Mouse (Mus musculus): Measurements from ENCODE around the gene Pabpc1l.

DNA sequence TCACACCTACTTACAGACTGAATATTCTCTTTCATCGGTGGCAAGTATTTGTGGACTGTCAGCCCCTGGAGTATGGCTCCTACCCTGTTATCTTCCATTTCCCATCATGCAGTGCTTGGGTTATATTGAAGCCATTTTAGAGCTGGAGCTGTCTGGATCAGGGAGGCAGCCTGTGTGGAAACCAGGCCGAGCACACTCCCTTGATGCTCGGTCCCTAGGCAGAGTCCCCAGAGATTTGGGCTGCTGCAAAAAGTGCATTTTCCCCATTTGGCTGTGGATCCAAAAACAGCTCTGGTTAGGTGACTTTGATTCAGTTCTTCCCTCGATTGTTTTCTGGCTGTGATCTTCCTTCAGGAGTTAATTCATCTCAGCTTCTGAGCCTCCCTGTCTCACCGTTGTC is 28.4 kb upstream of the Pabpc1l start:
- TF ChIP-seq CTCF (IDR thresholded peaks at IDR 0.05; ENCODE audit: borderline replicate concordance, insufficient read depth, low read depth, low read length) (no peak), POLR2A (IDR thresholded peaks at IDR 0.05; ENCODE audit: borderline replicate concordance, insufficient read depth, low read length) (no peak)

All from cerebellum, adult 2 months (tissue).